Mouse (Mus musculus): ENCODE measurements around the gene Mmrn2. TPM values are rescaled to one million over a fixed set of nuclear protein-coding genes. Genes with fewer than 3 reads are reported as not detected.
"Not testable (repeated sequence)": the region's sequence is repeated elsewhere in the genome, so short reads cannot be mapped to it uniquely, and the experiment has no call there.

Gene Mmrn2
- polyA plus RNA-seq, 1 experiment, result 5.0 TPM

- H3K4me1 ChIP-seq (ENCODE audit: control insufficient read depth, insufficient read depth, insufficient read length, low read length), result 0 out of 2 replicates have a peak, but pooled peaks cover 2% of the 10 kb centered on the region
- no peak overlapping the region for H3K27ac ChIP-seq (replicated peaks; ENCODE audit: low read depth, low read length)
- no peak overlapping the region for H3K4me3 ChIP-seq (ENCODE audit: insufficient read depth, low read depth, low read length)
Observed at GRCm38 (mm10) chr14:34410716-34411115, 35.5 kb downstream of the Mmrn2 start.

- 0 out of 2 replicates have a peak, but pooled peaks cover 2% of the 10 kb centered on the region for H3K4me1 ChIP-seq (ENCODE audit: control insufficient read depth, insufficient read depth, insufficient read length, low read length)
- H3K4me3 ChIP-seq (ENCODE audit: insufficient read depth, low read depth, low read length), result no peak overlapping the region
- H3K27ac ChIP-seq (replicated peaks; ENCODE audit: low read depth, low read length), result no peak overlapping the region
Observed at GRCm38 (mm10) chr14:34412164-34412896, 37.1 kb downstream of the Mmrn2 start.

DNA sequence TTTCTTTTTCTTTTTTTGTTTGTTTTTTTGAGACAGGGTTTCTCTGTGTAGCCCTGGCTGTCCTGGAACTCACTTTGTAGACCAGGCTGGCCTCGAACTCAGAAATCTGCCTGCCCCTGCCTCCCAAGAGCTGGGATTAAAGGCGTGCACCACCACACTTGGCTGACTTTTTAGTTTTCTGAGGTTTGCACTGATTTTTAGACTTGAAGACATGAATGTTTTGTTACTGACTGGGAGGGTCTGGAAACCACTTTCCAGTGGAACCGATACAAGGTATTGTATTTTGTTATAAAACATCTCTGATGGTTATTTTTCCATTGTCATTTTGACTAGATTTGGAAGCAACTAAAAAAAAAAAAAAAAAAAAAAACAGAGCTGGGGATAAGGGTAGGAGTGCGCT, 41.7 kb downstream of the Mmrn2 start:
- H3K4me1 ChIP-seq (ENCODE audit: control insufficient read depth, insufficient read depth, insufficient read length, low read length); H3K4me3 ChIP-seq (ENCODE audit: insufficient read depth, low read depth, low read length); H3K27ac ChIP-seq (replicated peaks; ENCODE audit: low read depth, low read length): not testable (repeated sequence)

- no peak overlapping the region for H3K27ac ChIP-seq (replicated peaks; ENCODE audit: low read depth, low read length)
- H3K4me3 ChIP-seq (ENCODE audit: insufficient read depth, low read depth, low read length), result no peak overlapping the region
- no peaks in the 10 kb centered on the region for H3K4me1 ChIP-seq (ENCODE audit: control insufficient read depth, insufficient read depth, insufficient read length, low read length)
Observed at GRCm38 (mm10) chr14:34417501-34417900, 42.2 kb downstream of the Mmrn2 start.

DNA sequence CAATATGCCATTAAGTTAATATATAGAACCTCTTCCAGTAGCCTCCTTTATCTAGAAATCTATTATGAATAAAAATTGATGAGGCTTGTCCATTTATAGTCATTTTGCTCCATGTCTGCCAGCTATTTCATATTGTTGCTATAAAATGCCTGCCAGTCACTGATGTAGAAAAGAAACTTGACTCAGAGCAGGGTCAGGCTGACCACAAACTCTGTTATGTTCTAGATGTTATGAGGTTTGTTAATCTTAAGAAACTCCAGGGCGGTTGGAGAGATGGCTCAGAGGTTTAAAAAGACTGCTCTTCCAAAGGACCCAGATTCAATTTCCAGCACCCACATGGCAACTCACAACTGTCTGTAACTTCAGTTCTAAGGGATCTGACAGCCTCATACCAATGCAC, 45.8 kb downstream of the Mmrn2 start:
- Histone ChIP-seq H3K4me1 (ENCODE audit: control insufficient read depth, insufficient read depth, insufficient read length, low read length) (no peaks in the 10 kb centered on the region), H3K4me3 (ENCODE audit: insufficient read depth, low read depth, low read length) (no peak overlapping the region), H3K27ac (replicated peaks; ENCODE audit: low read depth, low read length) (no peak overlapping the region)

DNA sequence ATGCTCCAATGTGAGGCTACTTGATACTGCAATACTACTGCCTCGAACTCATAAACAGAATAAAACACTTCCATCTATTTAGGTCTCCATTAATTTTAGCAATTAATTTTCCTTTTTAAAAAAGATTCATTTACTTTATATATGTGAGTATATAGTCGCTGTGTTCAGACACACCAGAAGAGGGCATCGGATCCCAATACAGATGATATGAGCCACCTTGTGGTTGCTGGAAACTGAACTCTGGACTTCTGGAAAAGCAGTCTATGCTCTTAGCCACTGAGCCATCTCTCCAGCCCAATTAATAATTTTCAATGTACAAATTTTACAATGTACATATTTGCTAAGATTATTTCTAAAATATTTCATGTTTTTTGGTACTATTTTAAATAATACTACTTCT, 53.0 kb downstream of the Mmrn2 start:
- Histone ChIP-seq H3K4me1 (ENCODE audit: control insufficient read depth, insufficient read depth, insufficient read length, low read length) (no peaks in the 10 kb centered on the region), H3K27ac (replicated peaks; ENCODE audit: low read depth, low read length) (no peak overlapping the region), H3K4me3 (ENCODE audit: insufficient read depth, low read depth, low read length) (no peak overlapping the region)

- Histone ChIP-seq H3K4me1 (ENCODE audit: control insufficient read depth, insufficient read depth, insufficient read length, low read length) (no peaks in the 10 kb centered on the region), H3K27ac (replicated peaks; ENCODE audit: low read depth, low read length) (no peak overlapping the region), H3K4me3 (ENCODE audit: insufficient read depth, low read depth, low read length) (no peak overlapping the region)
Observed at GRCm38 (mm10) chr14:34429069-34429468, 53.8 kb downstream of the Mmrn2 start.

GRCm38 (mm10) chr14:34440526-34441066, 65.3 kb downstream of the Mmrn2 start:
- Histone ChIP-seq H3K4me3 (ENCODE audit: insufficient read depth, low read depth, low read length) (no peak overlapping the region), H3K27ac (replicated peaks; ENCODE audit: low read depth, low read length) (0 out of 2 replicates have a peak overlapping the region, but pooled peaks have one; percentile 19), H3K4me1 (ENCODE audit: control insufficient read depth, insufficient read depth, insufficient read length, low read length) (peaks cover 2% of the 10 kb centered on the region; the same call in 1 of the 2 replicates)

- H3K27ac ChIP-seq (replicated peaks; ENCODE audit: low read depth, low read length), result no peak overlapping the region
- H3K4me3 ChIP-seq (ENCODE audit: insufficient read depth, low read depth, low read length), result no peak overlapping the region
- peaks cover 2% of the 10 kb centered on the region; the same call in 1 of the 2 replicates for H3K4me1 ChIP-seq (ENCODE audit: control insufficient read depth, insufficient read depth, insufficient read length, low read length)
Observed at GRCm38 (mm10) chr14:34442531-34442930, 67.3 kb downstream of the Mmrn2 start.

GRCm38 (mm10) chr14:34444368-34444767, 69.1 kb downstream of the Mmrn2 start:
- Histone ChIP-seq H3K4me3 (ENCODE audit: insufficient read depth, low read depth, low read length) (no peak overlapping the region), H3K4me1 (ENCODE audit: control insufficient read depth, insufficient read depth, insufficient read length, low read length) (peaks cover 2% of the 10 kb centered on the region; the same call in 1 of the 2 replicates), H3K27ac (replicated peaks; ENCODE audit: low read depth, low read length) (no peak overlapping the region)

DNA sequence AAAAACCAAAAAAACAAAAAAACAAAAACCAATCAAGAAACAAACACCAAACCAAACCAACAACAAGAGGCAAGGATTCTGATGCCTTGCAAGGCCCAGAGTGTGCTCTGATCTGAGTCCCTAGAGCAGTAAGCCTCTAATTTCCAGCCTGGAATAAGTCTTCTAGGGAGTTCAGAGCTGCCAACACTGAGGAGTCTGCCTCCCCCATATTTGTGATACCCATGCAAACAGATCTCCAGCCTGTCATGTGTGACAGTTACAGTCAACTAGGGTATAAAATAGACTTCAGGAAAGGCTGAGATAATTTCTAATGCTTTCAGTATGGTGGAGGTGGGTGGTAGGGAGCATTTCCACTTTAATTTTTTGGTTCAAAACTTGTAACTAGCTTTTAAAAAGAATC, 69.7 kb downstream of the Mmrn2 start:
- Histone ChIP-seq H3K4me1 (ENCODE audit: control insufficient read depth, insufficient read depth, insufficient read length, low read length) (peaks cover 2% of the 10 kb centered on the region; the same call in 1 of the 2 replicates), H3K27ac (replicated peaks; ENCODE audit: low read depth, low read length) (no peak overlapping the region), H3K4me3 (ENCODE audit: insufficient read depth, low read depth, low read length) (no peak overlapping the region)

GRCm38 (mm10) chr14:34445348-34445747, 70.1 kb downstream of the Mmrn2 start:
- H3K4me1 ChIP-seq (ENCODE audit: control insufficient read depth, insufficient read depth, insufficient read length, low read length), result peaks cover 2% of the 10 kb centered on the region; the same call in 1 of the 2 replicates
- H3K4me3 ChIP-seq (ENCODE audit: insufficient read depth, low read depth, low read length), result no peak overlapping the region
- H3K27ac ChIP-seq (replicated peaks; ENCODE audit: low read depth, low read length), result no peak overlapping the region

GRCm38 (mm10) chr14:34446624-34447023, 71.4 kb downstream of the Mmrn2 start:
- H3K4me3 ChIP-seq (ENCODE audit: insufficient read depth, low read depth, low read length), result no peak overlapping the region
- peaks cover 2% of the 10 kb centered on the region; the same call in 1 of the 2 replicates for H3K4me1 ChIP-seq (ENCODE audit: control insufficient read depth, insufficient read depth, insufficient read length, low read length)
- H3K27ac ChIP-seq (replicated peaks; ENCODE audit: low read depth, low read length), result no peak overlapping the region

DNA sequence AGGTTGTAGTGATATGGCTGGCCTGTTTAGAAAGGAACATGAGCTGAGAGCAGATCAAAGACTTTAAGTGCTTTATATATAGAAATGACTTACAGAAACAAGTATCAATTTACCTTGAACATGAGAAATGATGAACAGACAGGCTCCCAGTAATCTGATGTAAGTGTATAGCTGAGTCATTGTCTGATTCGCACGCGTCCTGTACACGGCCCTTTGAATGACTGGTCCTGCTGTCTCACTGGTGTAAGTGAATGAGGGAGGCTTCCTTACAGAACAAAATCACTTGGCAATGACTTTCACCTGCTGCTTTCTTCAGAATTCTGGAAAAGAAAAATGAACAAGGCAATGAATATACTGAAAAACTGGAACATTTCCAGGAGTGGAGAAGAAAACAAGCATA, 72.4 kb downstream of the Mmrn2 start:
- no peak overlapping the region for H3K27ac ChIP-seq (replicated peaks; ENCODE audit: low read depth, low read length)
- no peak overlapping the region for H3K4me3 ChIP-seq (ENCODE audit: insufficient read depth, low read depth, low read length)
- peaks cover 2% of the 10 kb centered on the region; the same call in 1 of the 2 replicates for H3K4me1 ChIP-seq (ENCODE audit: control insufficient read depth, insufficient read depth, insufficient read length, low read length)

- Histone ChIP-seq H3K4me1 (ENCODE audit: control insufficient read depth, insufficient read depth, insufficient read length, low read length) (peaks cover 2% of the 10 kb centered on the region; the same call in 1 of the 2 replicates), H3K27ac (replicated peaks; ENCODE audit: low read depth, low read length) (no peak overlapping the region), H3K4me3 (ENCODE audit: insufficient read depth, low read depth, low read length) (no peak overlapping the region)
Observed at GRCm38 (mm10) chr14:34448398-34448797, 73.1 kb downstream of the Mmrn2 start.

DNA sequence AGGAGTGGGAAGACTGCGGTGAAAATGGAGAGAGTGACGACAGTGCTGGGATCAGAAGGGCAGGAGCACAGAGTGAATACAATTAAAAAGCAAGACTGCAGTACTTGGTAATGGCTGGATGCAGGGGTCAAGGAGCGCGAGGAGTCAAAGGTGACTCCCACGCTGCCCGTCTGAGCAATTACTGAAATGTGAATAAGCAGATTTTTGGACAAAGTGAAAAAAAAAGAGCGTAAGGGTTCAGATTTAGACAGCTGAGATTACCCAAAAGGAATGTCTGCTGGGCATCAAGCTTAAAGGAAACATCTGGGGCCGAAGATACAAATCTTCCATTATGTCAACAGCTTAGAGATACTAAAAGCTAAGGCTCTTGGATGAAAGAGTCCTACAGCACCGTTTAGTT, 74.5 kb downstream of the Mmrn2 start:
- Histone ChIP-seq H3K27ac (replicated peaks; ENCODE audit: low read depth, low read length) (0 out of 2 replicates have a peak overlapping the region, but pooled peaks have one; percentile 1), H3K4me3 (ENCODE audit: insufficient read depth, low read depth, low read length) (no peak overlapping the region), H3K4me1 (ENCODE audit: control insufficient read depth, insufficient read depth, insufficient read length, low read length) (0 out of 2 replicates have a peak, but pooled peaks cover 2% of the 10 kb centered on the region)

Data from brown adipose tissue, adult 24 weeks (tissue).